Mouse (Mus musculus) adrenal gland, adult 2 months (tissue): Measurements from ENCODE around the gene Opcml. TPM values are rescaled to one million over a fixed set of nuclear protein-coding genes. Genes with fewer than 3 reads are reported as not detected.

ENCODE experiments used
- DNase-seq: peaks from one replicate; pipeline ENCODE4 v3.0.0; 2021
- microRNA-seq, 2 experiments: library from miRNA; unstranded; fragments of <30 nt; microRNA quantifications; one replicate each; pipeline ENCODE4 v1.2.0; 2021
- polyA plus RNA-seq: library from polyadenylated mRNA; depleted of rRNA; stranded (reverse); fragments of >200 nt; gene quantifications from 2 replicates; pipeline ENCODE4 v1.2.3, GENCODE M21; 2012
- total RNA-seq, 2 experiments: library from RNA; stranded (reverse); gene quantifications; 2 replicates each; pipeline ENCODE4 v1.2.3; 2021

Opcml gene
- total and polyA plus RNA-seq, 3 experiments = 0.06 to 1.3 (median 0.83) TPM

- DNase-seq = no peak
These were observed 1150.3 kb downstream of the Opcml start for GRCm38 (mm10) chr9:28940901-28941300.

GRCm38 (mm10) chr9:28969455-28969854, 1178.9 kb downstream of the Opcml start:
- no peak for DNase-seq

Small RNA genes lying within 50 kb of the gene (microRNA-seq; reads per million reads assigned to microRNA genes)
- gene Gm44316 = 0 reads per million in 2 experiments
